Mouse (Mus musculus) kidney, adult 2 months (tissue): ENCODE results near the gene Ripk3.

Experiments used
- CTCF ChIP-seq: fragments of 200-500 bp; conservative IDR thresholded peaks from 2 replicates; pipeline ENCODE4 v1.5.1; 2011; ENCODE audit warnings: low read depth, mild to moderate bottlenecking, control low read depth, low read length, moderate library complexity, mixed read lengths; ENCODE audit not compliant: insufficient read depth, insufficient read length
- POLR2A ChIP-seq: fragments of 200-500 bp; IDR thresholded peaks from one replicate; pipeline ENCODE4 v1.6.1; 2011; ENCODE audit warnings: low read depth, low read length, control low read depth

- TF ChIP-seq POLR2A, result no peak
- no peak for TF ChIP-seq CTCF
Observed at GRCm38 (mm10) chr14:55834808-55835533, 46.3 kb upstream of the Ripk3 start.
